Mouse (Mus musculus): Measurements from ENCODE around the gene Cyp46a1.

DNA sequence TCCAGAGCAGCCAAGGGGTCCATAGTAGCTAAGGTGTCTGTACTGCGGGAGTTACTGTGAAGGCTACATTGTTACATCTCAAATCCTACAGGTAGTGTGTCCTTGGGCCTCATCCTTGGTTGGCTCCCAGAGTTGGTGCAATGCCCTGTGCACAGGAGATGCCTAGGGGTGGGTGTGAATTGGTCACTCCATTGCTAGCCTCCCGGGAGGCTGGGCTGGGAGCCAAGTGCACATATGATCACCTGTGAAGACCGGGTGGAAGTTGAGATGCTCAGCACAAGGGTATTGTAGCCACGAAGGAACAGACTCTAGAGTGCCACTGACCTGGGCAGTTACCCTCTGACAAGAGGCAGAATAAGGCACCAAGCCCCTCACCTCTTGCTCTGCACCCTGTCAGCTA, 58.9 kb downstream of the Cyp46a1 start:
- TF ChIP-seq REST (IDR thresholded peaks at IDR 0.05; ENCODE audit: insufficient read depth, insufficient read length): no peak
- no peak for TF ChIP-seq TCF3 (IDR thresholded peaks at IDR 0.05; ENCODE audit: insufficient read length, low read depth)
- TF ChIP-seq USF1 (IDR thresholded peaks at IDR 0.05; ENCODE audit: low read depth): no peak
- TF ChIP-seq MYOG (IDR thresholded peaks at IDR 0.05; ENCODE audit: control insufficient read depth in 1 of 3, insufficient read depth in 1 of 3, insufficient read length in 2 of 3, low read depth in 2 of 3): no peak
- no peak for TF ChIP-seq POLR2A (IDR thresholded peaks at IDR 0.05; ENCODE audit: insufficient read length, low read depth)
- no peak for TF ChIP-seq TCF12 (IDR thresholded peaks at IDR 0.05; ENCODE audit: insufficient read depth, poor library complexity, severe bottlenecking)
- TF ChIP-seq CEBPB (IDR thresholded peaks at IDR 0.05; ENCODE audit: insufficient read depth, poor library complexity, severe bottlenecking): no peak

All from myocyte (in vitro differentiated cells).